Mouse (Mus musculus) skeletal muscle tissue, adult 2 months (tissue): ENCODE measurements around the gene Plxna2.
A peak's percentile ranks its signal among the peaks of the same experiment; 100 is the strongest.

Experiments used
- DNase-seq: peaks from one replicate; pipeline ENCODE4 v3.0.0-alpha.2; 2012; ENCODE audit warnings: low read depth, low spot score

Gene Plxna2

DNA sequence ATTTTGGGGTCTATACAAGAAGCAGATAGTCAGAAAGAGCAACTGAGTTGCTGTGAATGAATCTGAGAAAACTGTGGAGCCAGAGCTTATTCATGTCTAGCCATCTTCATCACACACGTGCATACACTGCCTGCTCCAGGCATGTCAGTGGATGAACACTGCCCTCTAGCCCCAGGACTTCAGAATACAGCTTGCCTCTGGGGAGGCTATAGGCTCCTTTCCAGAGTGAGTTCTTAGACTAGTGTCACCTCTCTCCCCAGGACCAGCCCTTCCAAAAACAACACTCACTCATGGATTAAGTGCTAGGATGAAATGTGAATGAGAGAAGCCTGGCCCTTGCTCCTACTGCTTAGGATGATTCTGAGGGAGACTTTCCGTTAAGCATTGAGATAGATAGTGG is 198.9 kb downstream of the Plxna2 start:
- DNase-seq, result peak; percentile 64

DNA sequence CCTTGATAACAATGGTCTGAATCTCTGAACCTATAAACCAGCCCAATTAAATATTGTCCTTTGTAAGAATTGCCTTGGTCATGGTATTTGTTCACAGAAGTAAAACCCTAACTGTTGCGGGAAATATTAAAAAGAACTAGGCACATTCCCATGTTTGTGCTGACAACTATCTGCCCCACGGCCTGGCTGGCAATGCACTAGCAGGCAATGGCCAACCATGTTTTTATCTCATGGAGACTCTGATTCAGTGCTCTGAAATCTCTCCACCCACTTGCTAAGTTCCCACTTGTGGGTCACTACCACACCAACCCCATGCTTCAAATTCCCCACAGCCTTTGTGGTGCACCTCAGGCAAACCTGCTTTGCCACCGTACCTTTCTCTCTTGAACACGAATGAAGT is 202.9 kb downstream of the Plxna2 start:
- no peak for DNase-seq

DNA sequence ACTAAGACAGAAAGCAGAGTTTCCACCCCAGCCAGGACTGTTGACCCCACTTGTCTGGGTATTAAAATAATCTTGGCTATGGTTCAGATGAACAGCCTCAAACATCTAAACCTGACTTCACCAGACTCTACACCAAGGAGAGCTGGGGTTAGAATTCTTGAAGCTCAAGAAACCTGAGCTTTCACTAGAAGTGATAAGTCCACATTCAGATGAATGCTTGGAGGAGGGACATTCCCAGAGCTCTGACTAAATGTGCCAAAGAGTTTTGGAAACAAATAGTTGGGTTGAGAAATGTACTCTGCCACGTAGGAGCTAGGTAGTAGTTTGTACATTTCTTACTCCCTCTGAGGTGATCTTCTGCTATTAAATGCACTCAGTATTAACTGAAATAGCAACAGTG is 203.7 kb downstream of the Plxna2 start:
- no peak for DNase-seq

DNA sequence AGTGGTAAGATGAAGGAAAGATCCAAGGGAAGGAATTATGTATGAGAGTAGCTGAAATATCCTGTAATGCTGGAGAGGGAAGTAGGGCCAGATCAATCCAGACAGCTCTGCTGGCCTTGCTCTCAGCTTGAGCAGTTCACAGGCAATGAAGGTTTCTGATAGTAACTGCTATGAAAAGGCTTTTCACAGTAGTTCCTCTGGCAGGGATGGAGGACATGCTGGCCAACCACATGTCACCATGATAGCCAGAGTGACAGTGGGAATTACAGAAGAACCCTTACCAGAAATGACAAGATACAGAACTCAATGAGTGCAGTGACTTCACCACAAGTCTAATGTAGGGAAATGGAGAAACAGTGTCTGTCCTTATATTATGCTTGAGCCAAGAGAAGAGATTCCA is 210.3 kb downstream of the Plxna2 start:
- no peak for DNase-seq

DNA sequence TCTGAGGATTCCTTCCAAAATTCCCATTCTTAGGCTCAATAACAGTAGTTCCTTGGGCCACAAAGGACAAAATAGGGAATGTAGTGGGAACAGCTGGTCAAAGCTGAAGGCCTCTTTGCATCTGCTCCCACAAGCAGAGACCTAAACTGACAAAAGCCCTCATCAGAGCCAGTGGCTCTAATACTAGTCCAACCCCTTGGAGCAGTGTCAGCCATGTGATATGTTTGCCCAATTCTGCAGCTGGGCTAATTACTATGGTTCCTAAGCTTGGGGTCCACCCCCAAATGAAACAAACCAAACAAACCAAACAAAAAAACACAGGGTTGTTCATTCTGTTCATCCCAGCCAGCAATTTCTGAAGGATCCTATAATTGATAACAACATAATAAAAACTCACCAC is 217.2 kb downstream of the Plxna2 start:
- peak; percentile 13 for DNase-seq

DNA sequence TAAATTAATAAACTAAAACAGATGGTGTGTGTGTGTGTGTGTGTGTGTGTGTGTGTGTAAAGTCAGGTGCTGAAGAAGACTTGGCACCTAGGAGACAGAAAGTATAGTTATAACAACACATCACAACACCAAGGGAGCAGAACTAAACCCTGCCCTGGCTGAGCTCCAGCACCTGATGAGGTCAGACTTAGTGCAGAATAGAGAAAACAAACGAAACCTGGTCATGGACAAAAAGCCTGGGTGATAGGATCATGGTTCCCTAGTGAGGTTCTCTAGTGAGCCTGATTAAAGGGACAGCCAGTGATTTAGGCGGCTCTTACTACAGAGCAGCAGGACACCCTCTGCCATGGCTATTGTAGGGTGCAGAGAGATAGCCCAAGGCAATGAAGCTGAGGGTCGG is 218.2 kb downstream of the Plxna2 start:
- DNase-seq, result no peak

DNA sequence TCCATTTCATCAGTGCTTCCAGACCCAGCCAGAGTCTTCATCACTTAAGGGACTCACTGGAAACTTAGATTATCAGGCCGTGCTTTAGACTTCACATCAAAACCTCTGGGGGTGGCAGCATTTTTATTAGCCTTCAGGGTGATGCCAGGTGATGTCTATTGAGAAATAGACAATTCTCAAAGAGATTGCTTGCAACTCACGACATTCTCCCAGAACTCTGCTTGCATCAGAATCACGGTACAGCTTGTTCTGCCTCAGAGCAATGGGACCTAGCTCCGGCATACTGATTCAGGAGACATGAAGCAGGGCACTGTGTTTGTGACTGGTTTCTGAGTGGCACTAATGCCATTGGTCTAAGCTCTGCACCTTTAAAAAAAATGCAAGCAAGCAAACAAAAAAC is 218.7 kb downstream of the Plxna2 start:
- DNase-seq, result no peak

DNA sequence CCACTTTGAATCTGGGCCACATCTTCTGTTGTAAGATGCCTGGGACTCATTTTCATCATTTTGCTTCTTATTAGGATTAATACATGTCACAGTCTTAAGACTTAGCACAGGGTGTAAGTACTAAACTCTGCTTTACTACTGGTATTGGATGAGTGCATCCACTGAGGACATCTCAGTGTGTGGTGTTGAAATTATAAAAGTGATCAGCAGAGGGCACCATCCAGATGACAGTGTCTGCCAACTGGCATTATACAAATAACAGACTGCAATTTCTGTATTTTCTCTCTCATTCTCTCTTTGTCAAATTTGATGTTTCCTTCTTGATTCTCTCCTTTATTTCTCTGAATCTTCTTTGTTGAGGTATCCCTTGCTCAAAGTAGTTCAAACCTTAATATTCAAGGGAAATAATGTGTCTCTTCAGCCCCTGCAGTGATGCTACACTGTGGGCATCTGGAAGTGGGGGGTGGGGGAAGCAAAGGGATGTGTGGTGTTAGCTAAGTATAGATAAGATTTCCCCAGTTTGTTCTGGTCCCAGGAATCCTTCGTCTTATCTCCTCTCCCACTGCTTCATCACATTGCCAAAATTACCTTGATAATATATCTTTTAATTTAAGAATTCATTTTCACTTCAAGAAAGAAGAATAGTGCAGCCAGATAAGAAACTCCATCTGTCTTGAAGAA is 221.4 kb downstream of the Plxna2 start:
- DNase-seq, result no peak

DNA sequence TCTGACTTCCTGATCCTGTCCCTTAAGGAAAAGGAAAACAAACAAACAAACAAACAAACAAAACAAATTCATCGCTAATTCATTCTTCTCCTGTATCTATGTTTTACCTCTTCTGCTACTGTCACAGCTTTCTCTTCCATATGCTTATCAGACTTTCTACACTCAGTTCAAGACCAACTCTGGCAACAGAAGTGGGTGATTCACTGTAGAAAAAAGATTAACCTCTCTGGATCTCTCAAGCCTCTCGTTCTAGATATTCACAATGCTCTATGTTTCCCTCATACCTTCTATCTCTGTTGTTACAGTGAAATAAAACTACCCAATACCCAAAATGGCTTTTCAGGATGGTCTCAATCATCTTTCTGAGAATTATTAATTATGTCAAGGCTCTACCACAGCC is 225.0 kb downstream of the Plxna2 start:
- DNase-seq, result no peak

DNA sequence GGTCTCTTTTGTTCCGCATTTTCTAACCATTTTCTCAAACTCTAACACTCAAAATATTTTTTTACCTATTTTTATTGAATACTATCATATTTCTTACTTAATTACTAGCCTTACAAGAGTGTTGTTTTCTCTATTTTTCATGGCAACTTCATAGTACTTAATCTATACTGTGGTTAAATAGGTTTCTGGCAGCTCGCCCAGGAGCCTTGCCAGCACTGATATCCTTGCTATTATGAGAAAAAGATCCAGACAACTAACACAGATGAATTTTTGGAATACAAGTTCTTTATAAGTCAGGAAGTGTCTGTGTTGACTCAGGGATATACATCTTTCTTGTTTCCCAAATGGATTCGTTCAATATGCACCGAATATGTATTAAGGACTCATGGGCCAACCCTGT is 229.0 kb downstream of the Plxna2 start:
- no peak for DNase-seq

DNA sequence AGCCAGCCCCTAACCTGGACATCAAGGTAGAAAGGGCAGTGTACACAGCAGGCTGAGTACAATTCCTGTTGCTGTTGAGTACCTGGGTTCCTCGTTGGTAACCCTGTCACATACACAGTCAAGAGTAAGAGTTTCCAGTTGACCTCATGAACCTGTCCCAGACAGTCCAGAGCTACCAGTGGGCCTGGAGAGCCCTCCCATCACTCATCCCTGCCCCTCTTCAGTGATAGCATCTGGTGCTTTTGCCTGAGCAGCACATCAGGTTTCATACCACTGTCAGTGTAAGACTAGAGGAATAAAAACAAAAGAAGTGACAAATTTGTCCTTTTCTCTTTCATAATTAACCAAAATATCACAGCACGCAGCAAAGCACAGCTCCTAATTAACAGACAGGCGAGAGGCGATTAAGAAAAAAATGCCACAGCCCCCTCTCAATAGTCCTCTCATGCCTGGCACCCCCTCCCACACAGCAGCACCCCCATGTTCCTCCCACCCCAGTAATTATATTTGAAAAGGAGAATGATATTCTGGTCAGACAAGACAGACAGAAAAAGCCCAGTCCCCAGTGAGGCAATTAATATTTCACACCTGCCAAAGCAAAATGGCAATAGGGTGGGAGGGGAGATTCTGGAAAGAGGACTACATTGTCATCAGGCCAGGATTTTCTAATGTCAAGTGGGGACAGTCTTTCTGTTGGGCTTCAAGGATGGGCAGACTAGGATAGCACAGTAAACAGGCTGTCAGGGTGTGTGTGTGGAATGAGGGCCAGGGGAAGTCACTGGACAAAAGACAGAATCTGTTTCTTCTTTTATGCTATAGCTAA is 233.4 kb downstream of the Plxna2 start:
- no peak for DNase-seq

DNA sequence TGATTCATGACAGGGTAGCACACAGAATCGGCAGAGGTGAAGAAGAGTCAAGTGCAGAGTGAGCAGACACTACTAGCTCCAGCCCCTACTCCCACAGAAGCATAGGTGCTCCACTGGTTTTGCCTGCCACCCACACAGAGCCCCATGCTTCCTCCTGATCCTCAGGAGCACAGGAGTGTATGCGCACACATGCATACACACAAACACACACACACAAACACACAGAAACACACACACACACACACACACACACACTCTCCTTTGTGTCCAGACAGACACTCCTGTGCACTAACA is 234.0 kb downstream of the Plxna2 start:
- DNase-seq, result no peak
